Mouse (Mus musculus) limb, embryonic 10.5 days (tissue): Measurements from ENCODE around the gene Arhgef28. TPM values are rescaled to one million over a fixed set of nuclear protein-coding genes. Genes with fewer than 3 reads are reported as not detected.

Experiments
- DNase-seq: peaks from one replicate; pipeline ENCODE4 v3.0.0-alpha.2; 2017; ENCODE audit warnings: low spot score
- H3K27ac ChIP-seq: fragments of 300-500 bp; sonication (generic); 2 replicates; pipeline ENCODE4 v1.5.1; 2016; ENCODE audit warnings: mild to moderate bottlenecking
- H3K27me3 ChIP-seq: fragments of 300-500 bp; sonication (generic); 2 replicates; pipeline ENCODE4 v1.6.1; 2016; ENCODE audit warnings: low read depth, mild to moderate bottlenecking; ENCODE audit not compliant: poor library complexity, severe bottlenecking
- H3K36me3 ChIP-seq: fragments of 300-500 bp; sonication (generic); 2 replicates; pipeline ENCODE4 v1.6.1; 2016; ENCODE audit warnings: mild to moderate bottlenecking, moderate library complexity
- H3K4me1 ChIP-seq: fragments of 300-500 bp; sonication (generic); 2 replicates; pipeline ENCODE4 v1.6.1; 2016
- H3K4me3 ChIP-seq: fragments of 300-500 bp; sonication (generic); 2 replicates; pipeline ENCODE4 v1.5.1; 2016; ENCODE audit warnings: mild to moderate bottlenecking, moderate library complexity
- H3K9me3 ChIP-seq: fragments of 300-500 bp; sonication (generic); replicated peaks from 2 replicates; pipeline ENCODE4 v1.6.1; 2016; ENCODE audit warnings: mild to moderate bottlenecking
- WGBS: fragments of 180-500 bp; shearing (Covaris S2); methylation state at CpG from one replicate; pipeline ENCODE4 v1.1.7; 2016; 5-methylcytosine and 5-hydroxymethylcytosine counted together
- polyA plus RNA-seq: library from polyadenylated mRNA; unstranded; fragments of >200 nt; fragmentation: Nextera tagmentation; extraction: Ambion mirVana; gene quantifications from 2 replicates; pipeline ENCODE4 v1.2.1, GENCODE M21; 2016

The Arhgef28 gene
- polyA plus RNA-seq, 1 experiment from 2014 or later: 11.0 TPM

- Histone ChIP-seq H3K27ac (no peak overlapping the region), H3K27me3 (peaks cover 25% of the 10 kb centered on the region), H3K9me3 (no peaks in the 10 kb centered on the region), H3K4me1 (peaks cover 18% of the 10 kb centered on the region), H3K36me3 (no peaks in the 10 kb centered on the region), H3K4me3 (no peak overlapping the region)
- WGBS: 38% methylated on average over 9 of the region's 9 CpGs
- DNase-seq: peak; percentile 56
Observed at GRCm38 (mm10) chr13:98208842-98209241, 2.6 kb upstream of the Arhgef28 start.

GRCm38 (mm10) chr13:98206546-98206870 lies 269 bp upstream of the Arhgef28 start:
- 2% methylated on average over 13 of the region's 13 CpGs for WGBS
- H3K27ac ChIP-seq: peak overlapping the region; percentile 91
- H3K4me1 ChIP-seq: peaks cover 19% of the 10 kb centered on the region

DNA sequence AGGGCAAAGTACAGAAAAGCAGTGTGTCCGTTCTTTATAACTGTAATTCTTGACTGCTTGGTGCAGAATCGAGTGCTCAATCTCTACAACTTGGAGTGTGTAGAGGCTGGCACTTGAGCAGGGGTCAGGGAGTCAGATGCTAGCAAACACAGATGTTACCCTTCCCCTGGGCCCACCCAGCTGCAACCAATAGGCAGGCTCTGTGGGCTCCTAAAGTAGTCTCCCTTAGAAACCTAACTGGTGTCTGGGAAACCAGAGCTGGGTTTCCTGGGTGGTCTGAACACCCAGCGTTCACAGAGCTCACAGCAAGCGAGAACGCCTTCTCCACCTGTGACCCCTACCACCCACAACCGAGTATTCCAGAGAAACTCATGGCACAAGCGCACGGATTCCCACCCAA lies 1.1 kb downstream of the Arhgef28 start:
- peak; percentile 46 for DNase-seq
- WGBS: 21% methylated on average over 8 of the region's 8 CpGs
- peaks cover 25% of the 10 kb centered on the region for H3K27me3 ChIP-seq
- H3K4me3 ChIP-seq: peak overlapping the region; percentile 71
- peaks cover 27% of the 10 kb centered on the region for H3K4me1 ChIP-seq
- peak overlapping the region; percentile 91 for H3K27ac ChIP-seq
- no peaks in the 10 kb centered on the region for H3K36me3 ChIP-seq
- H3K9me3 ChIP-seq: no peaks in the 10 kb centered on the region

More at GRCm38 (mm10) chr13:98206546-98206870, 269 bp upstream of the Arhgef28 start:
- Histone ChIP-seq H3K4me3 (peak overlapping the region; percentile 71), H3K9me3 (no peaks in the 10 kb centered on the region), H3K36me3 (no peaks in the 10 kb centered on the region), H3K27me3 (peaks cover 25% of the 10 kb centered on the region)
- DNase-seq: no peak

DNA sequence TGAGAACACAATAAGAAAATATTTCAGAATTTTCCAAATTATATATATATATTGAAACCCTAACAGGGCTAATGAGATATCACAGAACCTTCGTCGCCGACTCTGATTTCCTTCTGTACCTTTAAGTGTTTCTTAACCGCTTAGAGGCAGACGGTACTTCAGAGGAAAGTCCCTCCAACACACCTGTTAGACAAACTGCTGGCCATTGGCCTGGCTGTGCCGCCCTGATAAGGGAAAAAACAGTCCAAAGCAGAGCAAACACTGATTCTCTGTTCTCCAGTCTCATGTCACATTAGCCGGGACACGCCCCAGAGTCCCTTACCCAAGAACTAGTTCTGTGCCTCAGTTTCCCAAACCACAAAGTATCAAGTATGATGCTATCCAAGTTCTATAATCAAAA lies 1.9 kb downstream of the Arhgef28 start:
- peaks cover 25% of the 10 kb centered on the region for H3K27me3 ChIP-seq
- H3K27ac ChIP-seq: no peak overlapping the region
- H3K4me3 ChIP-seq: no peak overlapping the region
- H3K9me3 ChIP-seq: no peaks in the 10 kb centered on the region
- DNase-seq: no peak
- peaks cover 27% of the 10 kb centered on the region for H3K4me1 ChIP-seq
- 92% methylated on average over 8 of the region's 8 CpGs for WGBS
- H3K36me3 ChIP-seq: no peaks in the 10 kb centered on the region

- Histone ChIP-seq H3K4me3 (no peak overlapping the region), H3K9me3 (no peaks in the 10 kb centered on the region), H3K27ac (no peak overlapping the region), H3K4me1 (peaks cover 24% of the 10 kb centered on the region), H3K27me3 (peaks cover 7% of the 10 kb centered on the region; the same call in 1 of the 2 replicates), H3K36me3 (no peaks in the 10 kb centered on the region)
- WGBS: 69% methylated on average over 9 of the region's 9 CpGs
- DNase-seq: no peak
Observed at GRCm38 (mm10) chr13:98201436-98201835, 4.8 kb downstream of the Arhgef28 start.

DNA sequence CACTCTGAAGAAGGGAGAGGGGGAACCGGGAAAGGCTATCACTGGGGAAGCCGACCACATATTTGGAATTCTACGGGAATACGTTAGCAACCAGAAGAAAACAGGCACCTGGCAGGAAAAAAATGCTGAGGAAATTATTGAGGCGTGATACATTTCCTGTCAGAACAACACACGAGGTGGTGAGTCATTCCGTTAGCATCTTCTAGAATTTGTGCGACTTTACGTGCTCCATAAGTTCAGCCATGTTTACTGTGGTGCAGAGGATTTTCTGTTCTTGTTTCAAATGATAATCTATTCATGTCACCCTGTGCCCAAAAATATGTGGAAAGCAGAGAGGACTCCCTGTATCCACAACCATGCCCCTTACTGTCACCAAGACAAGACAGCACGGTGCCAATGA lies 13.6 kb downstream of the Arhgef28 start:
- H3K4me1 ChIP-seq: no peaks in the 10 kb centered on the region
- no peak overlapping the region for H3K4me3 ChIP-seq
- no peaks in the 10 kb centered on the region for H3K36me3 ChIP-seq
- DNase-seq: no peak
- H3K9me3 ChIP-seq: no peaks in the 10 kb centered on the region
- no peak overlapping the region for H3K27ac ChIP-seq
- 78% methylated on average over 10 of the region's 10 CpGs for WGBS
- H3K27me3 ChIP-seq: no peaks in the 10 kb centered on the region

GRCm38 (mm10) chr13:98188500-98188899 lies 17.7 kb downstream of the Arhgef28 start:
- H3K27me3 ChIP-seq: no peaks in the 10 kb centered on the region
- H3K9me3 ChIP-seq: no peaks in the 10 kb centered on the region
- H3K4me3 ChIP-seq: no peak overlapping the region
- H3K4me1 ChIP-seq: peaks cover 3% of the 10 kb centered on the region; the same call in 1 of the 2 replicates
- no peak overlapping the region for H3K27ac ChIP-seq
- H3K36me3 ChIP-seq: no peaks in the 10 kb centered on the region
- DNase-seq: no peak
- 98% methylated on average over 2 of the region's 2 CpGs for WGBS

DNA sequence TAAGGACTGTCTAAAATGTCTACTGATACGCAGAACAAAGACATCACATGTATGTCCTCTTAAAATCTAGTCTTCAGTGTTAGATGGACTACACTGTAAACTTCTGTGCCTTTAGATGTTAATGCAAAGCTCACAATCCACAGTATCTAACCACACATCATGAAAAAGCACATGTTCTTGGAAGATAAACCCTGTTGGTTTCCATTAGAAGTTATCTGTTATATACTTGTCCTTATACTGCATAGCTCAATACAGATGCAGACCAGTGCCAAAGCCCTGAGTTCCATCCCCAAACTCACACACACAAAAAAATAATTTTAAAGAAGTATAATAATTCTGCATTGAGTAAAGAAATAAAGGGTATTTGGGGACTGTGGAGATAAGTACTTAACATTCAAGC lies 18.3 kb downstream of the Arhgef28 start:
- 98% methylated on average over 1 of the region's 1 CpGs for WGBS
- H3K36me3 ChIP-seq: no peaks in the 10 kb centered on the region
- no peak for DNase-seq
- no peaks in the 10 kb centered on the region for H3K27me3 ChIP-seq
- no peaks in the 10 kb centered on the region for H3K9me3 ChIP-seq
- no peak overlapping the region for H3K27ac ChIP-seq
- H3K4me1 ChIP-seq: peaks cover 9% of the 10 kb centered on the region; the same call in 1 of the 2 replicates
- H3K4me3 ChIP-seq: no peak overlapping the region

DNA sequence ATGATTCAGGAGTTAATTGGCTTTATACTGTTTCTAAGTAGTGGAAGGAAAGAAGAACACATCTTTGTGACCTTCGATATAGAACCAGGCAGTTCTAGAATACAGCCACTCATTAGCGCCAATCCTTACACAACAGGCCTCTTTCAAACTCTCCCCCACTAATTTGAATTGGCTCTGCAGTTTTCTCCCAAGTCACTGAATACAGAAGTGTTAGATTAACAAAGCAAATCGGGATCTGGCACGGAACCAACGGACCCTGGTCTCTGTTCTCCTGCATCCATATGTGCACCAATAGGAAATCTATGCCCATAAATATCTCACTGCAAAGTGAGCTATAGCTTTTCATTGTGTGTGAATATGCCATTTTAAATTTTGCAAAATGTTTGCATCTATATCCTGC lies 20.1 kb downstream of the Arhgef28 start:
- Histone ChIP-seq H3K27me3 (no peaks in the 10 kb centered on the region), H3K4me3 (no peak overlapping the region), H3K9me3 (no peaks in the 10 kb centered on the region), H3K4me1 (peaks cover 13% of the 10 kb centered on the region; the same call in 1 of the 2 replicates), H3K36me3 (no peaks in the 10 kb centered on the region), H3K27ac (no peak overlapping the region)
- 84% methylated on average over 5 of the region's 5 CpGs for WGBS
- no peak for DNase-seq

DNA sequence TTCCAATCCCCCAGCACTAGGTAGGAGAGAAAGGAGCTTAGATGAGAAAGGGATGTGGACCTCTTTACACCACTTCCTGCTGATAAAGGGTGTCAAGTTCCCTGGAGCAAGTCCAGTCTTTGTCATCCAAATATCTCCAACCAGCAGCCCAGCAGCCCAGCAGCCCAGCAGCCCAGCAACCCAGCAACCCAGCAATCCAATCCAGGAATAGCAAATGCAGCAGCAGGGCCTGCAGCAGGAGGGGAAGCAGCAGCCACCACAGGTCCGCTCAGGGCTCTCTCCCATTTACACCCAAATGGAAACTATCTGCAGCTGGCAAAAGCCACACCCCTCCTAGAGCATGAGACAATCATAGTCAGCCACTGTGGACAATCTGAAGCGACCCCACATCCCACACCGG lies 21.6 kb downstream of the Arhgef28 start:
- Histone ChIP-seq H3K36me3 (no peaks in the 10 kb centered on the region), H3K27me3 (no peaks in the 10 kb centered on the region), H3K27ac (no peak overlapping the region), H3K4me1 (peaks cover 13% of the 10 kb centered on the region; the same call in 1 of the 2 replicates), H3K9me3 (no peaks in the 10 kb centered on the region), H3K4me3 (no peak overlapping the region)
- 34% methylated on average over 3 of the region's 3 CpGs for WGBS
- DNase-seq: no peak

DNA sequence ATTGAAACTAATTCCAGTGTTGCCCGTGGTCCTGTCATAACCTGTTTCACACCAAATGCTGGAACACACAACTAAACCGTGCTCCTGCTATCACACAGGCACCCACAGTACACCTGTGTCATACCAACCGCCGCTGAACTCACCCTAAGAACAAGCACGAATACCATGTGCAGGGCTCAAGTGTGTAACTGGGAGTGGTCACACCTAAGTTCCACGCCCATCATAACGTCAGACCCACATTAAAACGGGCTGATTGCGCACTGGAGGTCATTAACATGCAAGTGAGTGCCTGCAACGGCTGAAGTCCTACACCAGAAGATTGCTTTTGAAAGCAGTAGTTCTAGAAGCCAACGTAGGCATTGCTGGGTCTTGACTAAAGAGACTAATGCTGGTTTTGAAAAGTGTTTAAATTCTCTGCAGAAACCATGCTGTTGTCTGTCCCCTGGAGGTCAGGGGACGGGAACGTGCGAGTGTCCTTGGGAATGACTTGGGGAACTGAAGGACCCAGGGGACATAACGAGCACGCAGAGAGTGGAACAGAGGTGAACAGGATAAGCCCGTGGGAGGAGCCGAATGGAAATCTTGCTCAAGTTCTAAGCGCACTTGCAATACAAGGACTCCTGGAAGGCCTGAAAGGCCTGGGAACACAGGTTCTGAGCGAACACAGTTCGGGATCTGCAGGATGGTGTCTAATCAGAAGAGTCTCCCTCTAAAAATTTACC lies 22.9 kb downstream of the Arhgef28 start:
- Histone ChIP-seq H3K4me3 (no peak overlapping the region), H3K27me3 (no peaks in the 10 kb centered on the region), H3K27ac (no peak overlapping the region), H3K36me3 (no peaks in the 10 kb centered on the region), H3K9me3 (no peaks in the 10 kb centered on the region), H3K4me1 (peaks cover 13% of the 10 kb centered on the region; the same call in 1 of the 2 replicates)
- 90% methylated on average over 21 of the region's 21 CpGs for WGBS
- DNase-seq: no peak

GRCm38 (mm10) chr13:98182330-98182729 lies 23.9 kb downstream of the Arhgef28 start:
- Histone ChIP-seq H3K27ac (no peak overlapping the region), H3K4me3 (no peak overlapping the region), H3K4me1 (peaks cover 13% of the 10 kb centered on the region; the same call in 1 of the 2 replicates), H3K27me3 (no peaks in the 10 kb centered on the region), H3K9me3 (no peaks in the 10 kb centered on the region), H3K36me3 (no peaks in the 10 kb centered on the region)
- DNase-seq: no peak
- 92% methylated on average over 11 of the region's 11 CpGs for WGBS

GRCm38 (mm10) chr13:98180636-98181035 lies 25.6 kb downstream of the Arhgef28 start:
- DNase-seq: no peak
- no peaks in the 10 kb centered on the region for H3K9me3 ChIP-seq
- H3K27me3 ChIP-seq: no peaks in the 10 kb centered on the region
- H3K4me1 ChIP-seq: peaks cover 13% of the 10 kb centered on the region; the same call in 1 of the 2 replicates
- H3K36me3 ChIP-seq: no peaks in the 10 kb centered on the region
- no peak overlapping the region for H3K27ac ChIP-seq
- no peak overlapping the region for H3K4me3 ChIP-seq
- 93% methylated on average over 8 of the region's 8 CpGs for WGBS
